Mouse (Mus musculus) embryonic fibroblast, embryonic 13.5 days (primary cell): ENCODE measurements around the gene Ryr2.

Experiments used
- CTCF ChIP-seq: IDR thresholded peaks from 2 replicates; pipeline ENCODE4 v1.5.1; 2011; ENCODE audit warnings: mild to moderate bottlenecking, control low read depth, low read length, moderate library complexity, borderline replicate concordance; ENCODE audit not compliant: insufficient read depth
- POLR2A ChIP-seq: IDR thresholded peaks from 2 replicates; pipeline ENCODE4 v1.6.1; 2011; ENCODE audit warnings: low read depth, mild to moderate bottlenecking, control low read depth, low read length, moderate library complexity

GRCm38 (mm10) chr13:12063561-12063960 lies 43.2 kb downstream of the Ryr2 start:
- TF ChIP-seq CTCF (no peak), POLR2A (no peak)
